Mouse (Mus musculus) hematopoietic stem cell, adult 5-6 weeks (primary cell): ENCODE data around the gene Utf1. TPM values are rescaled to one million over a fixed set of nuclear protein-coding genes. Genes with fewer than 3 reads are reported as not detected.

Experiments
- ATAC-seq, 2 experiments: fragments of 125-278 bp in 1 of 2; replicated peaks in 1 of 2; 2 replicates each; pipeline ENCODE4 v1.8.0; 2016 to 2017; ENCODE audit warnings: inconsistent platforms in 2 of 2, mild to moderate bottlenecking in 2 of 2, moderate number of reproducible peaks in 2 of 2, low read depth in 1 of 2, moderate TSS enrichment in 1 of 2; ENCODE audit not compliant: low FRiP score in 2 of 2, poor library complexity in 2 of 2, severe bottlenecking in 2 of 2, insufficient read depth in 1 of 2, low TSS enrichment in 1 of 2
- total RNA-seq: library from RNA; stranded (forward); fragments of 172-1452, 232-1000 nt; gene quantifications from 2 replicates; pipeline ENCODE4 v1.2.3, GENCODE M21; 2017

Utf1 gene
- total RNA-seq, 1 experiment from 2014 or later: not detected

GRCm38 (mm10) chr7:139990864-139991394, 47.3 kb downstream of the Utf1 start:
- ATAC-seq: no peak

GRCm38 (mm10) chr7:139992406-139992805, 48.8 kb downstream of the Utf1 start, which contains the start of gene Adam8:
TSS of gene Adam8 (minus strand) at chr7:139992562.
- ATAC-seq: peak; percentile 81 to 83

- no peak for ATAC-seq
These were observed 49.9 kb downstream of the Utf1 start for GRCm38 (mm10) chr7:139993532-139993931.

- ATAC-seq: no peak
These were observed 50.6 kb downstream of the Utf1 start for GRCm38 (mm10) chr7:139994202-139994601.

GRCm38 (mm10) chr7:139994676-139995075, 51.1 kb downstream of the Utf1 start:
- peak; percentile 34 to 52; a peak in 1 of 4 replicates for ATAC-seq

Other genes with a start within 250 kb of the Utf1 start
- gene Adgra1, start 109.6 kb upstream of the Utf1 start, total RNA-seq: not detected in 2 replicates
- gene Kndc1, start 49.1 kb upstream of the Utf1 start, total RNA-seq: not detected in 2 replicates
- 1.1 TPM in 1 of 2 replicates, not detected in the other for gene 6430531B16Rik, start 35.0 kb downstream of the Utf1 start, total RNA-seq
- 5.7 and 14.3 TPM in 2 replicates for gene Adam8, start 48.8 kb downstream of the Utf1 start, total RNA-seq
- 11.9 and 22.5 TPM in 2 replicates for gene Zfp511, start 92.6 kb downstream of the Utf1 start, total RNA-seq
- gene Tubgcp2, start 92.9 kb downstream of the Utf1 start, total RNA-seq: 38.0 and 43.5 TPM in 2 replicates
- gene Msx3, start 105.3 kb downstream of the Utf1 start, total RNA-seq: not detected in 2 replicates
- not detected in 2 replicates for gene Caly, start 138.8 kb downstream of the Utf1 start, total RNA-seq
- gene Prap1, start 149.6 kb downstream of the Utf1 start, total RNA-seq: not detected in 2 replicates
- 5.7 and 7.6 TPM in 2 replicates for gene Fuom, start 158.7 kb downstream of the Utf1 start, total RNA-seq
- gene Paox, start 172.0 kb downstream of the Utf1 start, total RNA-seq: 11.2 and 14.3 TPM in 2 replicates
- 65.3 and 85.7 TPM in 2 replicates for gene Echs1, start 172.7 kb downstream of the Utf1 start, total RNA-seq
- gene Mtg1, start 193.8 kb downstream of the Utf1 start, total RNA-seq: 8.2 and 17.1 TPM in 2 replicates
- gene Sprn, start 211.1 kb downstream of the Utf1 start, total RNA-seq: not detected in 2 replicates
- not detected in 2 replicates for gene Olfr522, start 221.0 kb downstream of the Utf1 start, total RNA-seq
- not detected in 2 replicates for gene Olfr523, start 229.4 kb downstream of the Utf1 start, total RNA-seq